Mouse (Mus musculus) liver, adult (tissue): ENCODE data around the gene Timp3.

Source experiments
- GATA4 ChIP-seq: IDR thresholded peaks from 2 replicates; pipeline ENCODE4 v1.6.1; 2014; ENCODE audit warnings: mild to moderate bottlenecking, low read length; ENCODE audit not compliant: insufficient replicate concordance

The Timp3 gene

GRCm38 (mm10) chr10:86313448-86313847 is 13.3 kb downstream of the Timp3 start:
- no peak for TF ChIP-seq GATA4

- no peak for TF ChIP-seq GATA4
These were observed 15.3 kb downstream of the Timp3 start for GRCm38 (mm10) chr10:86315513-86315912.

- TF ChIP-seq GATA4 = no peak
These were observed 17.5 kb downstream of the Timp3 start for GRCm38 (mm10) chr10:86317633-86318032.

- TF ChIP-seq GATA4 = no peak
These were observed 18.5 kb downstream of the Timp3 start for GRCm38 (mm10) chr10:86318552-86319140.

GRCm38 (mm10) chr10:86319526-86319925 is 19.4 kb downstream of the Timp3 start:
- no peak for TF ChIP-seq GATA4

- no peak for TF ChIP-seq GATA4
These were observed 20.0 kb downstream of the Timp3 start for GRCm38 (mm10) chr10:86320204-86320603.

- no peak for TF ChIP-seq GATA4
These were observed 21.0 kb downstream of the Timp3 start for GRCm38 (mm10) chr10:86321194-86321593.

- no peak for TF ChIP-seq GATA4
These were observed 21.8 kb downstream of the Timp3 start for GRCm38 (mm10) chr10:86322006-86322405.

- TF ChIP-seq GATA4 = no peak
These were observed 23.3 kb downstream of the Timp3 start for GRCm38 (mm10) chr10:86323275-86323994.

- TF ChIP-seq GATA4 = no peak
These were observed 25.1 kb downstream of the Timp3 start for GRCm38 (mm10) chr10:86325272-86325671.

- TF ChIP-seq GATA4 = no peak
These were observed 28.0 kb downstream of the Timp3 start for GRCm38 (mm10) chr10:86328143-86328542.

- no peak for TF ChIP-seq GATA4
These were observed 28.5 kb downstream of the Timp3 start for GRCm38 (mm10) chr10:86328691-86329090.

GRCm38 (mm10) chr10:86329241-86329882 is 29.2 kb downstream of the Timp3 start:
- no peak for TF ChIP-seq GATA4

GRCm38 (mm10) chr10:86330993-86331680 is 31.0 kb downstream of the Timp3 start:
- no peak for TF ChIP-seq GATA4

- peak; percentile 86 for TF ChIP-seq GATA4
These were observed 31.6 kb downstream of the Timp3 start for GRCm38 (mm10) chr10:86331681-86332281.
